In genomic region chr14:86154688-86155087, GRCm38 (mm10) we compare ENCODE assay signal across 21 mouse cellular contexts.
A peak's percentile ranks its signal among the peaks of the same experiment; 100 is the strongest.
DNase-seq lines count a peak whose midpoint lies in the region; ATAC-seq lines count a peak whose summit lies in the region.
"Had no signal": no experiment of that assay in that cellular context is flagged by ENCODE, and none has a peak within 500 bp of the region (broad histone marks: within the 10 kb centered on the region; RNA-seq: fewer than 3 reads in every experiment).

No protein-coding gene starts in this region.

- DNase-seq in frontal cortex, postnatal 10 days (ENCODE audit: low spot score in 2 of 2) = no peak
- peak; percentile 12 for DNase-seq in left cerebral cortex, adult 11 months (ENCODE audit: low spot score)
- DNase-seq in left cerebral cortex, postnatal 4 days = no peak
- peak; percentile 59 for DNase-seq in brain, adult 2 months (ENCODE audit: low read depth, low spot score)
- DNase-seq: adrenal gland, adult 8-10 months; adrenal gland, postnatal 14 days; adrenal gland, postnatal 36 days; B cell, adult 2 months; cerebellum, adult 11 months; cerebellum, adult 18-20 months; cerebellum, adult 8-10 months; cerebellum, adult 9-11 months; cerebellum, postnatal 14 days; cerebellum, postnatal 36 days; embryo, embryonic 11 days had no signal

- ATAC-seq in frontal cortex, adult (ENCODE audit: low TSS enrichment) = peak; percentile 59
- ATAC-seq: activated CD4-positive, CD25-positive, alpha-beta regulatory T cell, adult 4 months; CD4-positive, CD25-positive, alpha-beta regulatory T cell, adult 4 months; forebrain, embryonic 14.5 days; forebrain, embryonic 16.5 days; Patski had no signal

- intact Hi-C loops in left cerebral cortex, postnatal 4 days (cut with DNase I) = no loop called here

Comparison
In these comparisons a context has a peak if more than half of its experiments do, and no peak if none do; other contexts are left out.
1. DNase-seq: peak in left cerebral cortex, adult 11 months (single experiment) and brain, adult 2 months (single experiment); none in frontal cortex, postnatal 10 days (0 of 2) and left cerebral cortex, postnatal 4 days (single experiment).